Mouse (Mus musculus) stomach, postnatal 0 days (tissue): ENCODE measurements at regions not wholly inside any gene's neighbourhood (a gene's known extent, or its start where the extent isn't known, plus 50 kb on each side); places are given as distances from the start of the nearest gene placed in this dataset.

Experiments used
- CTCF ChIP-seq: IDR thresholded peaks from 2 replicates; pipeline ENCODE4 v1.5.1; 2016; ENCODE audit warnings: antibody characterized with exemption, low read depth, mild to moderate bottlenecking, moderate library complexity
- EP300 ChIP-seq: optimal IDR thresholded peaks from 2 replicates; pipeline ENCODE3; 2016; ENCODE audit warnings: antibody characterized with exemption

- TF ChIP-seq CTCF (no peak), EP300 (no peak)
Measured at GRCm38 (mm10) chr7:37359473-37359872, 414.0 kb downstream of the Zfp536 start.
